Mouse (Mus musculus) WW6 (cell line): ENCODE results near the gene Gapdh.

Source experiments
- DNase-seq: peaks from one replicate; pipeline ENCODE4 v3.0.0-alpha.2; 2013; ENCODE audit warnings: low read depth, low spot score

Gapdh gene

DNA sequence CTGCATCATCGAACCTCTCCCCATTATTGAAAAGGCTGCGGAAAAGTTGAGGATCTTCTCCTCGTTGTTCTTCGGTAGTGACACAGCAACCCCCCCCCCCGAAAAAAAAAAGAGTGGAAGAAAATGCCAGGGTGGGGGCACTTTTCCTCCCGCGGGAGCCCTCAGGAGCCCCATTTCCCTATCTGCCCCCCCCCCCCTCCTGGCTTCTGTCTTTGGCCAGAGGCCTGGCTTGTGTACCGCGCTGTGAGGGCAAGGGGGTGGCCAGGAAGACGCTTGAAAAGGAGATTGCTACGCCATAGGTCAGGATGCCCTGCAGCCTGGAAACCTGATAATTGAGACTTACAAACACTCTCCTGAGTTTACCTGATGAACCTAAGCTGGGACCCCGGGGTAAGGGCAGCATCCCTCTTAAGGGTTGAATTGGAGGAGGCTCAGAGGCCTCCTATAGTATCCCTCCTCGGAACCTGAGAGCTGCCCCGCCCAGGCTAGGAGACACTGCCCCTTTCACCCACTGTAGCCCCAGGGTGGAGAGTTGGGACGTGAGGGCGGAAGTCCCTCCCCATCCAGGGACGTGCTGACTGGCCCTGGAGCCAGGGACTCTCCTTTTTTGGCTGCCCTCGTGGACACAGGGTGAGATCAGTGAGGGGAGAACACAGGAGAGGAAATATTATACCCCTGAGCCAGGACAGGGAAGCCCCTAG, at the start of gene Gapdh:
Gapdh (minus strand) TSS at position 417 of the 701 bp plus-strand sequence.
- DNase-seq, result no peak

DNA sequence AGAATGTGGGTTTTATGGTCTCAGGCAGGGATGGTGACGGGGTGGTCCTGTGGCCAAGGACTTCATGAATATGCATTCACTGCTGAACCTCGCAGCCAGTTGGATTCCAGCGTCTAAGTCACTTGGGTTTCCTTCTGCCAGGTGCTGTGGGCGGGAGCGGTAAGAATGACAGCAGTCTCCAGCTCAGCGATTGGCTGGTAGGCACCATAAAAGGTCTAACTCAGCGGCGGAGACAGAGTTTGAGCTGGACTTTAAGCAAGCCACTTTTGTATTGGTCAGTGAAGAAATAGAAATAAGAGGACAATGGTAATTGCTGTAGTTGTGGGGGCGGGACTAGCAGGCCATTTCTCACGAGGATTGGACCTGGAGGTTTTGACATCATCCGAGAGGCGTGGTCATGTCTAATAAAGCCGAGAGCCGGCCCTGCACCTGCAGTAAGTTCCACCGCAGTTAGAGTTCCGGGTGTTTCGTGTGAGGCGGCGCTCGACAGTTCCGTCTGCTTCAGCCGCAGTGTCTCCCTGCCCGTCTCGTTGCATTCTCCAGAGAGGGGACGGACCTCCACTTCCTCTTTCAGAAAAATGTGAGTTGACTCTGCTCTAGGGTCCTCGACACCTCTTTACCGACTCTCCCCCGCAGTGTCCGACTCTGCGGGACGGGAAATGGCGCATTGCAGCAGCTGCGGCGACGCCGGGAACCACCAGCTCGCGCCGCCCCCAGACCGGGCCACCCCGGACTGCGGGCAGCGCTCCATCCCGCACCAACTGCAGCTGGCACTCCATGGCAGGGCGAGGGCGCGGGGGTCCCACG, 49.1 kb upstream of the Gapdh start, which contains the start of gene Vamp1:
Vamp1 (plus strand) TSS at position 404 of the 807 bp plus-strand sequence.
- DNase-seq, result peak; percentile 98

DNA sequence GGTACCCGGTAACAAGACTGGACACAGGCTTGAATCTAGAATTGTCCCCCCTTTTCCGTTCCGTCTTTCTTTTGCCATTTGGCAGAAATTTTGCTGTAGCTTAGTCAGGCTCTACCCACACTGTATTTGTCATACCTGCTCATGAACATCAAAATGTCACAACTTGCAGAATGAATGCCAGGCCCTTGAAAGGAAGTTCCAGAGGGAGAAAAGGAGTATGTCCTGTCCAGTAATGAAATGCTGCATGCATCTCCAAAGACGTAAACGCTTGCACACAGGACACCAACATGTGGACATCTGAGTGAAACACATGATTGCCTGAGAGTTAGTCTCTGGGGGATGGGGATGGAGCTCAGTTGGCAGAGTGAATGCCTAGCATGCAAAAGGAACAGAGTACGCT, 47.4 kb upstream of the Gapdh start:
- DNase-seq, result no peak

DNA sequence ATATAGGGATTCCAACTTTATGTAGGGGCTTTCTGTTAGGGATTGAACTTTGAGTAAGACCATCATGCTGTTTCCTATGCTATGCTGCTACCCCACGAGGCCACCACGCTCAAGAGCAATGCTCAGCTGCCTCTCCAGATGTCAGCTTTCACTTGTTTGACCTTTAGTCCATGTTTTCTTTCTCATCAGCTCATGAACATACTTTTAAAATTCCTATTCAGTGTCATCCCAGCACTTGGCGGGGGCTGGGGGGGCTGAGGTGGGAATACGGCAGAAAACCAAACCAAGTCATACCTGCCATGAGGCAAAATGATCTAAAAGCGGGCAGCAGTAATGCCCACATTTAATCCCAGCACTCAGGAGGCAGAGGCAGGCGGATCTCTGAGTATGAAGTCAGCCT, 46.9 kb upstream of the Gapdh start:
- DNase-seq, result no peak

DNA sequence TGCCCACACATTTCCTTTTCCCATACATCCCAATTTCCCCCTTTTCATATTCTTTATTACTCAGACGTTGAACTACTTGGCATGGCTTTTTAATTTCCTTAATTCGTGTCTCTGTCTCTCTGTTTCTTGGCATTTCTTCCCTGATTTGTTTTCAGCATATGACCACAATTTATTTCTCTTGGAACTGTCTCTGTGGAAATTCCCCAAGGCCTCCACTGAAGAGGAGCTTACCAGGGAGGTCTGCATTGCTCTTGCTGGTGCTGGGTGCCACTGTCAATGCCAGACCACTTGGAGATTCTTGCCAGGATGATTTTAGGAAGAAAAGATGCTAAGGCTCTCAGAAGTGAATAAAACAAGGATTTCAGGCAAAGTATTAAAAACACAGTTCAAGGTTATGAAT, 46.4 kb upstream of the Gapdh start:
- no peak for DNase-seq

DNA sequence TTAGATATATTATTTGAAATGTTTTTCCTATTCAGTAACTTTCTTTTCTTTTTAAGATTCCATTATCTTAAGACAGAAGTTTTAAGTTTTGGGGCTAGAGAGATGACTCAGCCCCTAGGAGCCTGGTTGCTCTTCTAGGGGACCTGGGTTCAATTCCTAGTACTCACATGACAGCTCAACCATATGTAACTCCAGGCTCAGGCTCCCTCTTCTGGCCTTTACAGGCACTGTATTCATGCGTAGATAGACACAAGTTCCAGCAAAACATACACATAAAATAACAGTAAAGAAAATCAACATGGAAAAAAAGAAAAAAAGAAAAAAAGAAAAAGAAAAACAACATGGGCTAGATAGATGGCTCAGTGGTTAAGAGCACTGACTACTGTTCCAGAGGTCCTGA, 44.2 kb upstream of the Gapdh start:
- no peak for DNase-seq

DNA sequence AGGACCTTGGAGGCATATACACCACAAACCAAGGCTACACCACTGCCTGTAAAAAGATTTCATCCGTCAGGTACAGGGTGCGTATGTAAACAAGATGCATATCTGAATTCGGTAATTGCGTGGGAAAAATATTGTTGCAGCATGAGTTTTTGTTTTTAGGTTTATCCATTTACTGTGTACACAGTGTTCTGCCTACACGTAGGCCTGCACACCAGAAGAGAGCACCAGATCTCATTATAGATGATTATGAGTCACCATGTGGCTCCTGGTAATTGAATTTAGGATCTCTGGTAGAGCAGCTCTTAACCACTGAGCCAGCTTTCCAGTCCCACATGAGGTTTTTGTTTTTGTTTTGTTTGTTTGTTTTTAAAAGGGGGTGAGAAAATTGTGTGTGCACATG, 30.9 kb upstream of the Gapdh start:
- DNase-seq, result no peak

DNA sequence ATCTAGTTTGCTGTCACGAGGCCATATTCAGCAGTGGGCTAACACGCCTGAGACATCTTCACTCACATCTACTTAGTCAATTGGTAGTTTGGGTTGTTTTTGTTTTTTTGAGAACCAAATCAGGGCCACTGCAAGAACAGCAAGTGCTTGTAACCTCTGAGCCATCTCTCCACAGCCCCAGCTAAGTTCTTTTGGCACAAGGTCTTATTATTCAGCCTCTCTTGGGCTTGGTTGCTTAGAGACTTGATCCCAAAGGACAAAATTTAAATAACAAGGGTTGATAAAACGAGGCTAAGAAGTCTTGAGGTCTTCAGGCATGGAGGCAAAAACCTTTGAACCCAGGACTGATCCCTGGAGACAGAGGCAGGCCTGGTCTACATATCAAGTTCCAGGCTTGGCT, 30.0 kb upstream of the Gapdh start:
- DNase-seq, result peak; percentile 24

DNA sequence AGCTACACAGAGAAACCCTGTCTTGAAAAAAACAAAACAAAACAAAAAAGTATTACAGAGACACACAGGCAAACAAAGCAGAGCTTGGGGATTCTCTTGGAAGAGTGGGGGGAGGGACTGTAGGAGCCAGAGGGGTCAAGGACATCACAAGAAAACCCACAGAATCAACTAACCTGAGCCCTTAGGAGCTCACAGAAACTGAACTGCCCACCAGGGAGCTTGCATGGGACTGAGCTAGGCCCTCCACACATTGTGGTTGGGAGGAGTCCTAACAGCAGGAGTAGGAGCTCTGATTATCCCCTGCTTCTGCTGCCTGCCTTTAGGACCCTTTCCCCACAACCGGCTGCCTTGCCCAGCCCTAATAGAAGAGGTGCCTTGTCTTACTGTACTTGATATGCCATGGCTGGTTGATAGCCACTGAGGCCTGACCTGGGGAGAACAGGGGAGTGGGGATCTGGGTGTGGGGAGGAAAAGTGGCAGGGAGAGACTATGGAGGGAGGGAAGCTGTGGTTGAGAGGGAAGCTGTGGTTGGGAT, 29.3 kb upstream of the Gapdh start:
- DNase-seq, result no peak

DNA sequence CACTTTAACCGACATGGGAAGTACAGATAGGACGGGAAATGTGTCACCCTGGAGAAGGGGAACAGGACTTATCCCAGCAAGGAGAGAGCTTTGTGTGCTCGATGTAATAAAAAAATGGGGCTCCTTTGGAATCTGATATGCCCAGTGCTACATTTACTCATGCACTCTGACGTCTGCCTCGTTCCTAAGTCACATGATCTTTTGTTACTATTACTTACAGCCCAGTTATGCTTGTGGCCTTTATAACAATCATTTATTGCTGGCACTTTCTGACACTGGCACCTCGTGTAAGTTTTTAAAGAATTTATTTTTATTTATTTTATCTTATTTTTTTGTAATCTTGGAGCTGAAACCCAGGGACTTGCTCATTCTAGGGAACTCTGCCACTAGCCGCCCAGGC, 27.1 kb upstream of the Gapdh start:
- no peak for DNase-seq

DNA sequence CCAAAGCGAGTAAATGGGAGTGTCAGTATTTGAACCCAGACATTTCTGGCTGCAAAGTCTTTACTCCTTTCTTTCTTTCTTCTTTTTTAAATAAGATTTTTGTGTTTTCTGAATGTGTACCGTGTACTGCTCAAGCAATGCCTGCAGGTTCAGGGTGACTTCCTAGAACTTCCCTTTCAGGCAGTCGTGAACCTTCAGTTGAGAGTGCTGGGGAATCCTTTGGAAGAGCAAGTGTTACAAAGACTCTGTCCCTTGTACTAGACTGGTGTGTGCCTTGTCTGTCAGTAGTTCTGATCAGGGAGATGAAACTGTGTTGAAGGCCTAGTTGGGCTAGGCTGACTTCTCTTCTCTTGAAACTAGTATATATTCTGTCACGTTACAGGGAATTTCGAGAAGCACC, 26.6 kb upstream of the Gapdh start:
- no peak for DNase-seq

DNA sequence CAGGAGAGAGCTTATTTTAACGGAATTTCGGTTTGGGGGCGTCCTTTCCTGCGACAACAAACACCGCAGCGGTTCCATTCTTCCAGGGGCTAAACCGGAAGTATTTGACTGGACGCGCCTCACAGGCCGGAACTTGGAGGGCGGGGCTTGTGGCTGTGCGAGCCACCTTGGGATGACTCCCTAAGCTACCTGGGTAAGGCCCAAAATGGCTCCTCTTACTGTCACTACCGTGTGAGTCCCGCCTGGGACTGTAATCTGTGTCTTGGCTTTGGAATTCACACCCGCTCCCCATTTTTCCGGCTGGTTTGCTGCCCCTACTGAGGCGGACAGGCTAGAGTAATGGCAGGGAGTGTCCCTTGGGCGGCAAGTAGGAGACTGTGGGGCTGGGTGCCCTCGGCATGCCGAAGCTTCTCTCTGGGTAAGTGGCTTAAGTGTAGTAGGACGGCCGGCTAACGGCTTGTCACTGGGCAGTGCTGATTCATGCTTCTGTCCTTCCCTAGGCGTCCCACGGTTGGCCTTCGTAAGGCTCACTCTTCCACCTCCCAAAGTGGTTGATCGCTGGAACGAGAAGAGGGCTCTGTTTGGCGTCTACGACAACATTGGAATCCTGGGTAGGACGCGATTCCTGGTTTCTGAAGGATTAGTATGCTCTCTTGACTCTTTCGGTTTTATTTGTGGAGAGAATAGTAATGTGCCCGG, 25.9 kb upstream of the Gapdh start:
- DNase-seq, result peak; percentile 93

DNA sequence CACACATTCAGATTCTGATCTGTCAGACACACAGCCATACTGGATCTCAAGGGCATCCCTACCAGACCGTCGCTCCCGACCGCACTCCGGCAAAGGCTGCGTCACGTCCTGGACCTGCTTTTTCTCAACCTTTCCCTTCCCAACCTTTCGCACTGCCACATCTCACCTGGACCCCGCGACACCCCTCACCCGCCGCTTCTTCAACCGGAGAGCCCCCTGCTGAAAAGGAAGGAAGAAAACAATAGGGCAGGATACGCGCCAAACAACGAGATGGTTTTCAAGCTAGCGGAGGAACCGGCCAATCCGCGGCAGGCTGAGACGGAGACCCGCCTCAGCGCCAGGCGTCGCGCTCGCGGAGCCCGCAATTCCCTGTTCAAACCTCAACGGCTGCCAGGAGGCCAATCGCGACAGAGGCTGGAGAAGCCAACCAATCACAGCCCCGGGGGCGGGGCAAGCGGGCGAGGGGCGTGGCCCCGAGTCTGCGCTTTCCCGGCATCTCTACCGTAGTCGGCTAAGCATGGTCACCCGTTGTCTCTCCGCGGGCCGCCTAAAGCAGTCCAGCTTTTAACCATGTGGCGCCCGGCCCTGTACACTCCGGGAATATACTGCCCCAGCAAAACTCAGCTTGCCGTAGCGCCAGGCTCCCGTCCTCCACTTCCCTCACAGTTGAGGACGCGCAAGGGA, 25.2 kb upstream of the Gapdh start, which contains the start of the genes Ncapd2 and Mrpl51:
Ncapd2 (minus strand) TSS at position 370 of the 684 bp plus-strand sequence.
Mrpl51 (plus strand) TSS at position 470 of the 684 bp plus-strand sequence.
- DNase-seq, result peak; percentile 99

DNA sequence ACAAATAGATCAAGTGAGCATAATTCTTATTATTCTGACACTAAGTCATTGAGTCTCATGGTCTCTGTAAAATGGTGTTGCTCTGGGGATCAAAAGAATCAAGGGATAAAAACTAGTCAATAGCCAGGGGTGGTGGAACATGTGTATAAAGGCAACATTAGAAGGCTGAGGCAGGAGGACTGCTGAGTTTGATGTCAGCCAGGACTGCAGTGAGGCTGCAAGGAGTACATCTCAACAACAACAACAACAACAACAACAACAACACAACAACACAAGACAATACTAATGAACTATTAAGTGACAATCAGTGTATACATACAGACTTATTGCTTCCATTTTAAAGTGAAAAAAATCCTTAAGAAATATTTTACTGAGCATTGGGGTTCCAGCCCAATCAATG, 24.5 kb upstream of the Gapdh start:
- no peak for DNase-seq

DNA sequence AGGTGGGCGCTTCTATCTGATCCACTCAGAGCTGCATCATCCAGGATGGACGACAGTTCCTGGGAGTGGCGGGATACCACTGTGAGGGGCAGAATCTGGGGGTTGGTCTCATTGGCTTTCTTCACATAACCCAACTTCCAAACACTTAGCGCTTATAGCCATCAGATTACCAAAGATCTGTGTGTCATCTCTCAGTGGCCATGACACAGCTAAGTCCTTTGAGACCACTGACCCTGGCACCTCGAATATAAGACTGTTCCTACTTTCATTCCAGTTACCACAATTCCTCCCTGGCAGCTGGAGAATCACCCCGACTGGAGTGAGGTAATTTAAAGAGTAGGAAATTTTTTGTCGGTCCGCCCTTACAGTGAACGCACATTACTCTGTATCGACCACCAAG, 19.9 kb upstream of the Gapdh start:
- DNase-seq, result no peak

DNA sequence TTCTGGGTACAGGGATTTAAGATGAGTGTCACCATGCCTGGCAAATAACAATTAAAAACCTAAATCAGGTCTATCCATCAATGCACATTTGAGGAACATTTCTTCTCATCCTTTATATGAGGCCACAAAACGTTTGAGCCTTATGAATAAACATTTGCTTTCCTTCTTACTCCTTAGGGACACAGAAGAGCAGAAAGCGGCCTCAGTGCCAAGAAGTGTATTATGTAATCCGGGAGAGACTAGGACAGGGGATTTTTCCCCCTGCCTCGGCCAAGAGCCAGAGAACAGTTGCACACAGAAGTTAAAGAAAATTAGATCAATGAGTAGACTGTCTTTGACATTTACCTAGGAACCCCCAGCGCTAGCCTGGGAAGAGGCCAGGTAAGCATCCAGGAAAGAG, 15.9 kb upstream of the Gapdh start:
- DNase-seq, result no peak

DNA sequence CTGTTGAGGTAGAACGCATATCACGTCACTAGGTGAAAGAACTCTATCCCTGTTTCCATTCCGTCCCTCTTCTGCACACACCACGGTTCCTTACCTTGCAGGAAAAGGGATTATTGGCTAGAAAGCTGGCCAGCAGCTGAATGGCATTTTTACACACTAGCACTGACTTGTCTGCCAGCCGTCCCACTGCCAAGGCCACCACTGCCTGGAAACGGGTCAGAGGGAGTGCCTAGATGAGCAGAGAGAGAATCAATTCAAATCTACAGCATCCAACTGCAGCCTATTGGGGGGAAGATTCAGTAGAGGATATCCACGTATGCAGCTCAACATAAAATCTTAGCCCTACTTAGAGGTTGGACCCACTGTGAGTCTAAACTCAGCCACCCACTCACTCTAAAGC, 13.3 kb upstream of the Gapdh start:
- DNase-seq, result no peak

DNA sequence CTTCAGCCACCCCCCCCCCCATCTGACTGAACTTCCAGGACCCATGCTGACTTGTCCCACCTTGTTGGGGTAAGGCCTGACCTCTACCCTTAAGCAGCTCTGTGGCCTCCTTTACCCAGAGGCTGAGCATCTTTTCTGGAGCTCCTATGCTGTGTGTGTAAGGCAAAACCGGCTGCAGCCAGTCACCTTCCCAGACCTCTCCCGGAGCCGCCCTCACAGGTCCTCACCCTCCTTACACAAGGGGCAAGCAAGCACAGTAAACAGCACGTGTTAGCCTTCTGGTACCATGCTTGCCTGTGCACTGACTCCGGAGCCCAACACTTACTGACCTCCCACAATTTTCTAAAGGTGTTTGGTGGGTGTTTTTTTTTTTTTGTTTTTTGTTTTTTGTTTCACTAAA, 9.2 kb upstream of the Gapdh start:
- DNase-seq, result no peak

DNA sequence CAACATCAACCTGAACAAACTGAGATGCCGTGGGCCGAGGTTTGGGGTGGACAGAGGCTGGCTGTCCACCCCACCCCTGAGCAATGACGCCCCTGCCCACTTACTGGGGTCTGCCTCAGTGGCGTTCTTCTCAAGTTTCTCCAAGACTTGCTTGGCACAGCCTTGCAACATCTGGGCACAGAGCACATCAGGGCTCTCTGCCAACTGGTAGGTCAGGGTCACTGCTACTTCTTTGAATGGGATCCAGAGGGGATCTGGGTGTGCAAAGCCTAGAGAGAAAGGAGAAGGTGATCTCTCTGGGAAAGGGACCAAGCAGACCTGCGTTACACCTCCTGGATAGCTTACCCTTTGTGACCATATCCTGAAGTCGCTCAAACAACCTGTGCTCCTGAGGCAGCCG, 7.0 kb upstream of the Gapdh start:
- no peak for DNase-seq

DNA sequence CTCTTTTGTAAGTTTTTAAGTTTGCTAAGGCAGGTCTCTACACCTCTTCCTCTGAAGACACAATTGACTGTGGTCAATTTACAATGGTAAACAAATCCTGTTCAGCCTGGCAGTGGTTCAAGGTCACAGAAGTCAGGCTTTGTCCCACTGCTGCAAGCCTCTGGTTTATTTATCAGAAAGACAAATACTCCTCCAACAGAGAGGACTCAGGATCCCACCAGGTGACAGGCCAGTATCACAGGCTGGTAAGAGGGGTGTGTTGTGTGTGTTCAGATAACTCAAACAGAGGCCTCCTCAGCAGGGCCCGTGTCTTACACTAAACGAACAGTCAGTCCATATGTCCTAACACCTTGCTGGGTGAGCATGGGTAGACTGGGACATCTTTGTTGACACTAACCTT, 6.2 kb upstream of the Gapdh start:
- DNase-seq, result no peak

DNA sequence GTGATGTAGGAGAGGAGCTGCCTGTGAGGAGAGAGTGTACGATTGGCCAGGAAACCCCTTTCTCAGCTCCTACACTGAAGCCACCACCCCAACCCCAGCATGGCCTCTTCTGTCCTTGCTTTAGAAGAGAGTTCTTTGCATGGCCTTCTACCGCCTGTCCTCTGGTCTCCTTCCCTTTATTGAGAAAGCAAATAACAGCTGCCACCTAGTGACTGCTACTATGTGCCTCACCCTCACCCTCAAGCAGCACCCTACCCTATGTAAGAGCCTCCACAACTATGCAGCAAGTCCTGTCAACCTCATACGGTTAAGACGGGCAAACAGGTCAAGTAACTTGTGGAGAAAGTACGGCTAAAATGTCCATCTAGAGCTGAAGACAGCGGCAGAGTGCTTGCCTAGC, 3.9 kb upstream of the Gapdh start:
- no peak for DNase-seq

DNA sequence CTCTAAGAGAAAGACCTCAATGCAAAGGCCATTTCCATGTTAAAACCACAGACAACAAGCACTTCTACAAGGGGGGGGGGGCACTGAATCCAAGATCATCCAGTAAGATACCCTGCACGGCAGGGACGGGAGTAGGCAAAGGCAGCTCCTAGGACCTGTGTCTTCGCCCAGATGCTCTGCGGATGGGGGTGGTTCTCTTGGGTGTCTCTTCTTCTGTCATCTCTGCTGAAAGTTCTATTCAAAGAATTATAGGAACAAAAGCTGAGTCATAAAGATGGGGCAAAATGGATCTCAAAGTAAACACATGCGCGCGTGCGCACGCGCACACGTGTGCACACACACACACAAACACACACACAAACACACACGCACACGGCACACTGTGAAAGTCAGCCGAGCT, 1.8 kb upstream of the Gapdh start:
- DNase-seq, result no peak
